Mouse (Mus musculus): ENCODE measurements around the gene Tas1r2.

DNA sequence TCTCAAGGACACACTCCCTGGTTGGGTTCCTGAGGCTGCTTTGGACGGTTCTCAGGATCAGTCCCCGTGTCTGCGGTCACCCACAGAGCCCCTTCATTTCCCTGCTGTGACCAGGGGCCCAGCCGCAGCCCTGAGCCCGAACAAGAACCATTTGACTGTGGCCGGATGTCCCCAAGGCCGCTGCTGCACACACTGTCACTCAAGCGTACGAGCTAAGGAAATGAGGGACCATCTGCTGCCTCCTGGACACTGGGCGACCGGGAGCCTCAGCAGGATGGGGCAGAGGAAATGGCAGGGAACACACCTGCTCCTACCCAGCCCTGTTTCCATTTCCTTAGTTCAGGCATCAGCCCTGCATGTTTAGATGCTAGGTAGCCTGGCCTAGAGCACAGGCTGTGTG, 2.4 kb upstream of the Tas1r2 start:
- TF ChIP-seq CTCF (IDR thresholded peaks at IDR 0.05) (no peak), EP300 (IDR thresholded peaks at IDR 0.05) (no peak)

Measured in lung, postnatal 0 days (tissue).